Mouse (Mus musculus): ENCODE measurements around the gene Myo18a. TPM values are rescaled to one million over a fixed set of nuclear protein-coding genes. Genes with fewer than 3 reads are reported as not detected.

The Myo18a gene
- total RNA-seq, 2 experiments from 2014 or later: 21.5 to 69.7 TPM

DNA sequence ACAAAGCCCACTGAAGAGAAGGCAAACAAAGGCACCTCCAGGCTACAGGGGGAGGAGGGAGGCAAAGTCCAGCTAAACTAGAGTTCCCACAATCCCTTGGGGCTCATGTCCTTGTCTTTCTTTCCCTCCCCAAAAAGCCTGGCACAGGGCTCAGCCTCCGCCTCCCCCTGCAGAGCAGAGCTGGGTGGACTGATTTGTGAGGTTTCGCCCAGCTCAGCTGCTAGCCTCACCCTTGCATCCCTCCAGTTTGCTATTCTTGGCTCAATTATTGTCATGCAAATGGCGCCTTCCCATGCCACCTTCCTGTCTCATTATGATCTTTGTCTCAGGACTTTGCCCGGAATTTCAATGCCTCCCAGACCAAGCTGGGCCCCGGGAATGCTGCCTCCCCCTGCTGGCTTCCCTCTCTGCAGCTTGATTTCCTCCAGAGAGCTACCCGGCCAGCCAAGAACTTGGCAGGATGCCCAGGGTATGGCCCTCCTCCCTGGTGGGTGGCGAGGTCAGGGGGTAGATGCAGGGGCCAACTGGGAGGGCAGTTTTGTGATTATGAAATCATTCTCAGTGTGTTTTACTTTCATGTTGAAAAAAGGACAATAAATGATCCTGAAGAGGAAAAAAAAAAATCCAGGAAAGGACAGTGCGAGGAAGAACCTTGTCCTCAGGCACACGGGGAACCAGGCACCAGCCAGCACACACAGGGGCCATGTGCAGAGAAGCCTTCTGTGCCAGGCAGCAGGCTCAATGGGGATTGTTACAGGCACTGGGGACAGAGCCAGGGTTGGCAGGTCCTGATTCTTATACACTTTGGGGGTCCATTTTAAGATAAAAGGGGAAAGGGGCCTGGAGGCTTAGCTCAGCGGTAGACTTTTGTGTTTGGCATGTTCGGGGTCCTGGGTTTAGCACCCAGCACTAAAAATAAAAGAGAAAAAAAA is 131.0 kb downstream of the Myo18a start, which contains the start of gene Pipox:
Gene Pipox (minus strand): TSS at position 310 of the 932 bp plus-strand sequence.
- ATAC-seq (ENCODE audit: poor library complexity, severe bottlenecking): no peak

DNA sequence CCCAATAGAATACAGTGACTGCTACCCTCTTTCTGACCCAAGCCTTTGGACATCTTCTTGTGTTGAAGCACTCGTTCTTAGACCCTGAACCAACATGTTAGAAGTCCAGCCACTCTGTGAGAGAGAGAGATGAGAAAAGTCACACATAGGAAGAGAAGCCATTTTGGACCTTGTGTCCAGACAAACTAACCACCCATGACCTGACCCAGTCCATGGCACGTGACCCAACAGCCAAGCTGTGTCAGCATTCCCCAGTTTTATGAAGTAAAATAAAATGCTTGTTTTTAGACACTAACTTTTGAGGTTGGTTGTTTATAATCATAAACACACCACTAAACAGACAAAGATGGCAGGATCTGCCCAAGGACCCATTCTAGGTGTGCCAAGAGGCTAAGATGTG is 131.9 kb downstream of the Myo18a start:
- no peak for ATAC-seq (ENCODE audit: poor library complexity, severe bottlenecking)

DNA sequence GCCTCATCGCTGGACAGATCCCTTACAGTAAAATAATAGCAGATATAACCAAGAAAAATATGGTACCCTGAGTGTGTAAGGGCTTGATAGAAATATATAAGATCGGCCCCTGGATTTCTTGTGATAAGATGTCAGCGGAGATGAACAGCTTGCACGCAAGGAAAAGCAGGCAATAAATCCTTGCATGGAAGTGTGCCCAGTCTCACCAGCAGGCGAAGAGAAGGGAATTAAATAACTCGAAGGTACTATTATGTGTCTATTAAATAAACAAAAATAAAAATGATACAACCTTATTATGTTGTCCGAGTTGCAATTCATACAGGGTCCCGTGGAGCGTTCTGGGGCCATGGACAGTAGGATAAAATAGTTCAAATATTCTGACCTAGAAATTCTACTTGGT is 133.0 kb downstream of the Myo18a start:
- no peak for ATAC-seq (ENCODE audit: poor library complexity, severe bottlenecking)

DNA sequence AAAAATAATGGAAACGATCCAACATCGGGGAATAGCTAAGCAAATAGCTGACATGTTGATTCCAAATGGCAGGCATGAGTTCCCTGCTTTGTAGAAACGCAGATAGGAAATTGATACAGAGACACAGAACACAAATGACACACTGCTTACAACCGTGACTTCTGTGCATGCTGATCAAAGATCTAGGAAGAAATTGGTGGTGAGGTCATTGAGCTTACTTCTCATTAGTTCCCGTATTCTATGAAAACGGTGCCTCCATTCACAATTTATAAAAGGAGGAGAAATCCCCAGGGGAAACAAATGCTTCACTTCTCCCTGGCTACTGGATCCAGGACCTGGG is 133.4 kb downstream of the Myo18a start:
- no peak for ATAC-seq (ENCODE audit: poor library complexity, severe bottlenecking)

DNA sequence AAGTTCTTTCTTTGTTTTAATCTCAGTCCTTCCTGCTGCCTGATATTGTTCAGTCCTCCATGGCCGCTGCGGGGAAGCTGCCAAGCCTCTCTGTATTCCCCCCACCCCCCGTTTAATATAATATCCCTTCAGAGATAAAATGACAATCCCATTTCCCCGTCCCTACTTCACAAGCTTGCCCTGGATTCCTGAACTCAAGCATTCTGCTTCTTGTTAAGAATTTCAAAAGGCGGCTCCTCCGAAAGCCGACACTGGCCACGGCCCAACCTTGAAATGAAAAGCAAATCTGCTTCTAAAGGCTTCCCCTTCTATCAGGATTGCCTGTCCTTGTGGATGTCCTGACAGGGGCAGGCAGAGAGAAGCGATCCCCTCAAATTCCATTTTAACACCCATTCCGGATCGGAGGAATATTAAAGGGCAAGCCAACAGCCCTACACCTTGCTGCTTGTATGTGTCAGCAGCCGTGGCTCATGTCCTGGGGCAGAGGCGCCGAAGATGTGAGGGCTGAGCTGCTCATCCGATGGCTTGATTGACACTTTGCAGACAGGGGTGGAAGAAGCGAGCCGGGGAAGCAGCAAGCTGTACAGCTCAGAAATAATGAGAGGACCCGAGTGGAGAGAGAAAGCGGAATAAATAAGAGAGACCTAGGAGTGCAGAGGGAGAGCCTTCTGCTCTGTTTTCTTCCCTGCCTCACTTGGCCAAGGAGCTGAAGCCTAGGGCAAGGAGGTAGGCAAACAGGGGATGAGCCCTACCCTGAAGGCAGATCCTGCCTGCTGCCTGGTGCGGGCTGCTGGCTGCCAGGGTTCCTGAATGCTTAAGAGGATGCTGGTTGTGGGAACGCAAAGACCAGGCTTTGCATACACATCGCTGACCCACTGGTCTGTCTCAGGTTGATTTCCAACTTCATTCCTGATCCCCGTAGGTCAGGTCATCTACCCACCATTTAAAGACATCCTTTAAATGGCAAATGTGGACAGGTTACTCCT is 134.1 kb downstream of the Myo18a start:
- no peak for ATAC-seq (ENCODE audit: poor library complexity, severe bottlenecking)

DNA sequence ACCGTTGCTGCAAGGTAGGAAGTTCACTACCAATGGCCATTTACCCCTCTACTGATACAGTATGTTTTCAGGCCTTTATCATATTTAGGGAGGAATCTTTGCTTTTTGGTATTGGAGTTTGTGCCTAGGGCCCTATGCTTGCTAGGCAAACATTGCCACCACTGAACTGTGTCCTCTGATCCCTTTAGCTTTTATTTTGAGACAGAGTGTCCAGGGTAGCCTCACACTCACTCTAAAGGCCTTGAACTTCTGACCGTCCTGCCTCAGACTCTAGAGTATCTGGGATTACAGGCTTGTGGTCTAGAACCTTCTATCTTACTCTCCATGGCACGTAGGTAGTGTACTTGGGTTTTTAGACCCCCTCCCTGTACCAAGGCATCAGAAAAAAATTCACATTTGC is 137.1 kb downstream of the Myo18a start:
- ATAC-seq (ENCODE audit: poor library complexity, severe bottlenecking): no peak

DNA sequence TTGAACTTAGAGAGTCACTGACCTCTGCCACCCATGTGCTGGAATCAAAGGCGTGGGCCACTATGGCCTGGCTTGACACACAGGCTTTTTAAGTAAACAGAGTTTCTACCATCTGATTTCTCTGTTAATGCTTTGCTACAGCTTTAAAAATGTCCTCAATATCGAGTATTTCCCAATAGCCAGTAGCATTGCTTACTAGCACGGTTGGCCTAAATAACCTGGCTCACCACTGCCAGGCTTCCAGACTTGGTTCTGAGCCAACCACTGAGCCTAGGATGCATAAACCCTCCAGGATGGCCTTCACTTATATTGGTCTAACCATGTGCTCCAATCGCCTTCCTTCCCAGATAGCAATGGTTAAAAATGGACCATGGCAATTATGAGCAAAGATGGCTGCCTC is 137.7 kb downstream of the Myo18a start:
- no peak for ATAC-seq (ENCODE audit: poor library complexity, severe bottlenecking)

DNA sequence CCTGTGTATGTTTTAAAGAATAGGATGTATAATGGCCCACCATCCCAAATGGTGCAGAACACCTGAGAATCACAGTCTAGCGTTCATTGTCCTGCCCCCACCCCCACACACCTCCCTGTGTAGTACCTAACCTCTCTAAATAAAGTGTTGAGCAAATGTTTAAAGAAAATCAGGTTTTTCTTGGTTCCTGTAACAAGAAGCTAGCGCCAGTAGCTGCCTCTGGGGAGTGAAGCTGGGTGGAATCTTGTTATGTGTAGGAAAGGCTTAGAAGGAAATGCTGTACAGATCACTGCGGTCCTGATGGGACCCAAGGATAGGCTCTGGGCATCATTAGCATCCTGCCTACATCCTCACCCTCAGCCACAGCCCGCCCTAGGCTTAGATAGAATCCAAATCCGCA is 138.3 kb downstream of the Myo18a start:
- ATAC-seq (ENCODE audit: poor library complexity, severe bottlenecking): no peak

DNA sequence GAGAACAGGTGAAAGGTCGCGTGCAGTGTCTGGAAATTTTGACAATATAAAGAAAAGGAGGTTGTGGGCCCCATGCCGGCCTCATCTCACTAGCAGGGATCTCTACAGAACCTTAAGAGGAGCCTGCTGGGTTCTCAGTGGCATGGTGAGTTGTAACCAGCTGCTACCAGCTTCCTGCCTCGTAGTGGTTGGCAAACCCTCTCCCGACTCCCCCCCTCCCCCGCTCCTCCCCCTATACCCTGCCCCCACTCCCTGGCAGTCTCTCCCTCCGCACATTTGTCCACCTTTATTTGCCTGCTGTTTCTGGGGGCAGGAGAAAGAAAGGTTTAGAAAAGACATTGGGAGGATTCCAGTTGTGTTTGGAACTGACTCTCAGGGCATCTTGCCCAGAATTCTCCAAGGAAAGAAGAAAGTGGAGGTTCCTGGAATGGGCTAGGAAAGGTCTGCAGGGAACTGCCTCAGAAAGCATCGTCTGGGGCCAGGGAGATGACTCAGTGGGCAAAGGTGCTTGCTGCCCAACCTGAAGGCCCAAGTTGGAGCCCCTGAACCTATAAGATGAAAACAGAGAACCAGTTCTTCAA is 138.8 kb downstream of the Myo18a start:
- no peak for ATAC-seq (ENCODE audit: poor library complexity, severe bottlenecking)

DNA sequence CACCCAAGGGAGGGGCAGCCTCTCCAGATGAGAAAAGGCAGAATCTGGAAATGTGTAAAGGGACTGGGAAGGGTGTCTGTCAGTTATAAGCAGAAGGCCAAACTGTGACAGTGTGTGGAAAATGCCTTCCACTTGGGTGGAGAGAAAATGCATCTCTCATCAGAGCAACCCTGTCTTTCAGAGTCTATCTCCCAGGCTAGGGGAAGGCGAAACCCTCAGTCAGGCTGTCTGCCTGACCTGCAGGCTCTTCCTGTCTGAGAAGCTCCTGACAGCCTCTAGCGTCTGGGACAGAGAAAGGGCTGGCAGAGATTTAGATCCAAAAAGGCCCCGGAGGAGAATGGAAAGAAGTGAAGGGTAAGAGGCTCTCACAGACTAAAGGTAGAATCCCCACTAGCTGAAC is 140.7 kb downstream of the Myo18a start:
- no peak for ATAC-seq (ENCODE audit: poor library complexity, severe bottlenecking)

DNA sequence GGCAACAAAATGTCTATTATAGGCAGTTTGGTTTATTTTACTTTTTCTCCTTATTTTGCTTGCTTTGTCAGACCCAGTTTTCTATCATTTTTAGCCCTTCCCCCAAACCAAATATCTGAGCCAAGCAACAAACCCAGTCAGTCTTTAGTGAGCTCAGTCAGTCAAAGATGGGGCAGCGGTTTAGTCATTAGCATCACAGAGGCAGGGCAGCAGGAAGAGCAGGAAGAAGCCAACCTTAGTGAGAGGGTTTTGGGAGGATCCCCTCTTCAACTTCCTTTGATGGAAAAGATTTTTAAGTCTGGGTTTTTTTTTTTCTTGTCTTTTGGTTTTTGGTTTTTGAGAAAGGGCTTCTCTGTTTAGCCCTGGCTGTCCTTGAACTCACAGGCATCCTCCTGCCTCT is 141.7 kb downstream of the Myo18a start:
- no peak for ATAC-seq (ENCODE audit: poor library complexity, severe bottlenecking)

DNA sequence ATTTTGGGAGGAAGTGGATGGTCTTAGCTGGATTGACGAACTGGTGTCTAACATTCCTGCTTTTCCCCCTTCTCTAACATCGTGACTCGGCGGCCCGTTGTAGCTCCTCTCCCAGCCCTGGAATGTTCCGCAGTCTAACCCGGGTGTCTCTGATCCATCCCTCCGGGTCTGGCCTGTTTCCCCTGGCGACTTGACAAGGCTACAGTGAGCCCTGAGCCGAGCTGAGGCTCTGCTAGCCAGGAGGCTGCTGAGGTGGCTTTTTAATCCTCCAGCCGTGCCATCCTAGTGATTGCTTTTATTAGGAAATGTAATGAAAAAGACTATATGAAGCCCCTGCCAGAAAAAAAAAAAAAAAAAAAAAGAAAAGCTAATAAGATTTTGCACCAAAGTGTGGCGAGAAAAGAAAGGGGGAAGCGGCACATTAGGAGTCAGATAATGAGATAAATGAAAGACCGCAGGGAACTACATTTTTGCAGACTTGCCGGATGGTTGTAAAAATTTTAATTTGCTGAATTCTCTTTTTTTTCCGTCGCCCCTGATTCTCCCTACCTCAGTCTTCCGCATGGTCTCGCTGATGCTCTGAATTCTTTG is 143.1 kb downstream of the Myo18a start:
- ATAC-seq (ENCODE audit: poor library complexity, severe bottlenecking): no peak

DNA sequence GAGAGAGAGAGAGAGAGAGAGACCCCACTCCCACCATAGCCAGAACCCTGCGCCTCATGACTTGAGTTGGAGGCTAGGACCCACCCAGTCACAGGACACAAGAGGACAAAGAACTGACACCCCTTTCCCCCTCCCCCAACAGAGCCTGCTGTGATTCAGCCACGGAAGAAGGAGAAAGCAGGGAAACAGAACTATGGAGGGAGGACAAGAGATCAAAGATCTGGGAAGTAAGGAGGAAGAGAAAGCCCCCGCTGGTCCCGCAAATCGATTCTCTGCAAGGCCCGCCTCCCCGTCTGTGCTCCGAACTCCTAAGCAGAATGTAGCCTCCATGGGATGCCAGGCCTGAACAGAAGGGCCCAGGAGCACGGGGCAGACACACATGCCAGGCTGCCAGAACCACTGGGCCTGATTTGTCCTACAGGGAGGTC is 143.7 kb downstream of the Myo18a start:
- ATAC-seq (ENCODE audit: poor library complexity, severe bottlenecking): no peak

DNA sequence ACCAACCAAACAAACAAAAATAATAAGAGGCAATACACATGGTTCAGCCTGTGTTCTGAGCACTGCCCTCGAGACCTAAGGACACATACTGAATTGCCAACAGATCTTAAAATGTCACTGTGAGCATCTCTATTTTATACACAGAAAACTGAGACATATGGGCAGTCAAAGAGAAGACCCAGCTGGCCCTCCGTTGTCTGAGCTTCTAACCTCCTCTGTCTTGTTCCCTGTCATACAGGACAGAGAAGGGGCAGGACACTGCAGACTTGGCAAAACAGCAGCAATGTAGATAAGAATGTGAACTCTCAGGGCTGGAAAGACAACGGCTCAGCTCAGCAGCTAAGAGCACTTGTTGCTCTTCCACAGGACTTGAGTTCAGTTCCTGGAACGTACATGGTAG is 145.4 kb downstream of the Myo18a start:
- ATAC-seq (ENCODE audit: poor library complexity, severe bottlenecking): no peak

DNA sequence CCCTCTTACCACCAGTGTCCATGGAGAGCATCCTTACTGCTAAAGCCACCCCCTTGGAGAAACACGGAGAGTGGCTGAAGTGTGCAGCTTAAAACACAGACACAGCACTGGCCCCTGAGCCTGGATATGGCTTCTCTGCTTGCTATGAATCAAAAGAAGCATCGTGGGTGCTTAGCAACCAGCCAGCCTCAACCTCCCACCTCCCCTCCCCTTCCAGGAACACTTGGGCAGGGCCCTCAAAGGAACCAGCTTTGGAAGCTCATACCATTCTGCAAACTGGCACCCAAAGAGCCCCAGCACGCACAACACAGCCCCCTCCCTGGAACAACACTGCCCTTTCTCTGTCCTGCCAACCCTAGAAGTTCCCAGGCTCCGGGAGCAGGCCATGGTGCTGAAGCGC is 146.3 kb downstream of the Myo18a start:
- ATAC-seq (ENCODE audit: poor library complexity, severe bottlenecking): no peak

DNA sequence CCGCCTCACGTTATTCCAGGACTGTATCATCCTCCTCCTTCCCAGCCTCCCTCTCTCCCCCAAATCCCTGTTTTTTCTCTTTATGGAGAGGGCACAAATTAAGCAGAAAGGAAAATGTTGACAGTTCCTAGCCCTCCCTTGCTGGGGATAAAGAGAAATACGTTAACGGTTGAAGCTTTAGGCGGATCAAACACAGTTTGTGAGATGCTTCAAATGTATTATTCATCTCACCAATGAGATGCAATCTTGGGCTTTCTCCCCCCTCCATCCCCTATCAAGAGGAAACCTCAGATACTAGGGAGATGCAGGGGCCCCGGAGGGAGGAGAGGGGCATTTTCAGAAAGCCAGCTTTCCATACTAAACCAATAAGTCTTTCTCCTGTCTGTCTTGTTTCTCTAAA is 146.7 kb downstream of the Myo18a start:
- no peak for ATAC-seq (ENCODE audit: poor library complexity, severe bottlenecking)

DNA sequence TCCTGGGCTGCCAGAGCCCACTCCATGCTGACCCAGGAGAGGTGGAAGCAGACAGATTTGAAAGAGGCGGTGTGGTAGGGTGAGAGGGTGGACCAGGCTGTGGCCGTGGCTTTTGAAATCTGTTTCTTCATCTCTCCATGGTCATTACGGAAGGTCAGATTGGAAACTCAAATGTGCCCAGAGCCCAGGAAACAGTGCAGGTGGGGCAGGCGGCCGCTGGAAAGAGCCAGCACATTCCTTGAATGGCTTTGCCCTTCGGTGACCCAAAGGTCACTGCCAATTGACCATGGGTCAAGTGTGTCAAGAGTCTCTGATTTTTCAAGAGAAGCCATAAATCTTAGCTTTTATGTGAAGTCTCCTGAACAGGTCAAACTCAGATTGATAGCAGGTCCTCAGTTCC is 150.5 kb downstream of the Myo18a start:
- ATAC-seq (ENCODE audit: poor library complexity, severe bottlenecking): no peak

DNA sequence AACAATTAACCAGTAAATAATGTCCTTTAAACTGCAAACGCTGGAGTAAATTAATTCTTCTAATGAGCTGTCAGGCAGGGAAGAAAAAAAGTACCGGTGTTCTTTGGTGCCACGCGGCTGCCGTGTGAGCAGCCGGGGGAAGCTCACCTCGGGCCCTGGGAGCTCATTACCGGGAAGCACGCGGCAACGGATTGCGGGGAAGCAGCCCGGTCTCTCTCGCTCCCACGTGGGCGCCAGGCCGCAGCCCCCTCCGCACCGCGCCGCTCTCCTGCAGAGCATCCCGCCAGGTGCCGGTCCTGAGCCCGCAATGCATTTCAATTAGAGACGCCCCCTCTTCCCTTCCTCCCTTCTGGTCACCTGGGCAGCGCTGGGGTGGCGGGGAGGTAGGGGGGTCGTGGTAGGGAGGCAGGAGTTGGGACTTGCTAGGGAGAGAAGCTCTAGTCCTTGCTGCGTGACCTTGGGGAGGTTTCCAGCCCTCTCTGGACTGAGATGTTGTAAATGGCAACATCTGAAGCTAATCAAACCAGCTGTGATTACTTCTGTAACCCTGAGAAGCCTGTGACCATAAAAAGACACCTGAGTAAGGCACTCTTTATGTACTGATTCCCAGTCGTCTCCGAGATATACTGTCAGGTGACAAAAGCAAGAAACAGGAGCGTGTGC is 151.7 kb downstream of the Myo18a start:
- ATAC-seq (ENCODE audit: poor library complexity, severe bottlenecking): no peak

All from megakaryocyte, adult 5-6 weeks (primary cell).